Mouse (Mus musculus) thymus, postnatal 14 days (tissue): ENCODE data around the gene Mfsd4b3.
A peak's percentile ranks its signal among the peaks of the same experiment; 100 is the strongest.
"Not testable (repeated sequence)": the region's sequence is repeated elsewhere in the genome, so short reads cannot be mapped to it uniquely, and the experiment has no call there.

Source experiments
- DNase-seq: peaks from one replicate; pipeline ENCODE4 v3.0.0; 2021

Gene Mfsd4b3

GRCm38 (mm10) chr10:39959761-39960440 is at the start of gene Mfsd4b3:
TSS of gene Mfsd4b3 (minus strand) at chr10:39960153.
- DNase-seq, result peak; percentile 96

GRCm38 (mm10) chr10:40009591-40009990 is 49.6 kb upstream of the Mfsd4b3 start:
- no peak for DNase-seq

GRCm38 (mm10) chr10:40008847-40009246 is 48.9 kb upstream of the Mfsd4b3 start:
- not testable (repeated sequence) for DNase-seq

- DNase-seq, result no peak
Observed at GRCm38 (mm10) chr10:40007953-40008352, 48.0 kb upstream of the Mfsd4b3 start.

GRCm38 (mm10) chr10:40006963-40007362 is 47.0 kb upstream of the Mfsd4b3 start:
- no peak for DNase-seq

- no peak for DNase-seq
Observed at GRCm38 (mm10) chr10:40000746-40001145, 40.8 kb upstream of the Mfsd4b3 start.

GRCm38 (mm10) chr10:39991155-39991554 is 31.2 kb upstream of the Mfsd4b3 start:
- DNase-seq, result peak; percentile 59

- DNase-seq, result no peak
Observed at GRCm38 (mm10) chr10:39986466-39986865, 26.5 kb upstream of the Mfsd4b3 start, which contains the start of gene Mfsd4b5. TSS of gene Mfsd4b5 (minus strand) at chr10:39986646.

GRCm38 (mm10) chr10:39982604-39983003 is 22.7 kb upstream of the Mfsd4b3 start:
- no peak for DNase-seq

GRCm38 (mm10) chr10:39978231-39978630 is 18.3 kb upstream of the Mfsd4b3 start:
- DNase-seq, result no peak

- no peak for DNase-seq
Observed at GRCm38 (mm10) chr10:39977346-39977745, 17.4 kb upstream of the Mfsd4b3 start.

GRCm38 (mm10) chr10:39975771-39976170 is 15.8 kb upstream of the Mfsd4b3 start:
- no peak for DNase-seq

- DNase-seq, result no peak
Observed at GRCm38 (mm10) chr10:39974982-39975381, 15.0 kb upstream of the Mfsd4b3 start.

- DNase-seq, result no peak
Observed at GRCm38 (mm10) chr10:39967512-39967911, 7.6 kb upstream of the Mfsd4b3 start.

GRCm38 (mm10) chr10:39961906-39962305 is 2.0 kb upstream of the Mfsd4b3 start:
- DNase-seq, result no peak

- DNase-seq, result no peak
Observed at GRCm38 (mm10) chr10:39960441-39960822, 479 bp upstream of the Mfsd4b3 start.

GRCm38 (mm10) chr10:39958266-39958665 is 1.7 kb downstream of the Mfsd4b3 start:
- DNase-seq, result no peak

GRCm38 (mm10) chr10:39956340-39956878 is 3.5 kb downstream of the Mfsd4b3 start:
- DNase-seq, result no peak

- DNase-seq, result no peak
Observed at GRCm38 (mm10) chr10:39955163-39955562, 4.8 kb downstream of the Mfsd4b3 start.

GRCm38 (mm10) chr10:39949377-39949954 is 10.5 kb downstream of the Mfsd4b3 start:
- DNase-seq, result no peak

- DNase-seq, result not testable (repeated sequence)
Observed at GRCm38 (mm10) chr10:39947195-39947594, 12.8 kb downstream of the Mfsd4b3 start.

GRCm38 (mm10) chr10:39936553-39936952 is 23.4 kb downstream of the Mfsd4b3 start:
- no peak for DNase-seq

GRCm38 (mm10) chr10:39926616-39927139 is 33.3 kb downstream of the Mfsd4b3 start, which contains the start of gene Mfsd4b2:
TSS of gene Mfsd4b2 (minus strand) at chr10:39926923.
- DNase-seq, result peak; percentile 31

- not testable (repeated sequence) for DNase-seq
Observed at GRCm38 (mm10) chr10:39924556-39924955, 35.4 kb downstream of the Mfsd4b3 start.
